Mouse (Mus musculus): Measurements from ENCODE around the gene St8sia6.

- TF ChIP-seq E2F4 (IDR thresholded peaks at IDR 0.05; ENCODE audit: insufficient read depth), result no peak
- no peak for TF ChIP-seq TCF12 (IDR thresholded peaks at IDR 0.05; ENCODE audit: insufficient read depth, poor library complexity, severe bottlenecking)
- no peak for TF ChIP-seq POLR2A (IDR thresholded peaks at IDR 0.05; ENCODE audit: insufficient read length, low read depth)
- TF ChIP-seq POLR2AphosphoS2 (IDR thresholded peaks at IDR 0.05; ENCODE audit: insufficient read length, low read depth), result no peak
- TF ChIP-seq MYOG (IDR thresholded peaks at IDR 0.05; ENCODE audit: control insufficient read depth in 1 of 3, insufficient read depth in 1 of 3, insufficient read length in 2 of 3, low read depth in 2 of 3), result no peak
- TF ChIP-seq MAX (IDR thresholded peaks at IDR 0.05; ENCODE audit: low read depth), result no peak
- no peak for TF ChIP-seq TCF3 (IDR thresholded peaks at IDR 0.05; ENCODE audit: insufficient read length, low read depth)
- TF ChIP-seq MYOD1 (IDR thresholded peaks at IDR 0.05; ENCODE audit: control insufficient read depth in 1 of 3, insufficient read length in 2 of 3, low read depth in 2 of 3), result no peak
- no peak for TF ChIP-seq CEBPB (IDR thresholded peaks at IDR 0.05; ENCODE audit: insufficient read depth, poor library complexity, severe bottlenecking)
- no peak for TF ChIP-seq USF1 (IDR thresholded peaks at IDR 0.05; ENCODE audit: low read depth)
Measured at GRCm38 (mm10) chr2:13806120-13806519, 12.3 kb upstream of the St8sia6 start.
